Mouse (Mus musculus): ENCODE measurements around the gene Itga1. TPM values are rescaled to one million over a fixed set of nuclear protein-coding genes. Genes with fewer than 3 reads are reported as not detected.

Gene Itga1
- total RNA-seq, 2 experiments from 2014 or later = 29.8 to 39.3 TPM

DNA sequence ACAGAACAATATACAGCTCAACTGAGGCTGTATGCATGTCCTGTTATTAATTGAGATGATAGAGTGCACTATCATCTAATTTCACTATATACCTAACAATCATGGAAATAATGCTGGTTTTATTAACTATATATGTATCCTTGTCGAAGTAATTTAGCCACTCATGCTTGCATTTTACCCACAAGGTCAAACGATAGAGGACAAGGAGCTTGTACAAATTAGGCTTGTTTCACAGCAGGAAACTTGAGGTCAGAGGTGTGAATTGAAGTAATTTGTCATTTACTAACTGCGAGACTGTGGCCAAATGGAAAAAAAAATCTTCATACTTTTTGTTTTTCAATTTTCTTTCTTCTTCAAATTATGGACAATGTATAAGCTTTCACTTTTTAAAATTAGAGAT lies 3.5 kb downstream of the Itga1 start:
- no peak for DNase-seq

DNA sequence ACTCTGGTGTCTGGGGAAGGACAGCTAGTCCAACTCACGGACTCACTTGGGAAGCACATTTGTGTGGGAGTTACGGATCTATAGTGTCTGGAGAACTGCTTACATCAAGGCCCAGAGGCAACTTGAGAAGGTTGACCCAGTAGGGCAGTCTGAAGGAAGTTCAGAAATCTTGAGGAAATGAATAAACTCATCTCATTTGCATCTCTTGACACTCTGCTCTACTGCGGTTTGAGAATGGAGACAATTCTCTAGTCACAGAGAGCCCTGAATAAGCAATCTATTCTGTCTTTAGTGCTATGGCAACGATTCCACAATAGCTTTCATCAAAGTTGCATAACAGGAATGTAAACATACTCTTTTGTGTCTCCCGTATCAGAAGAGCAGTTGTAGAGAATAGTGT lies 4.8 kb downstream of the Itga1 start:
- DNase-seq = no peak

DNA sequence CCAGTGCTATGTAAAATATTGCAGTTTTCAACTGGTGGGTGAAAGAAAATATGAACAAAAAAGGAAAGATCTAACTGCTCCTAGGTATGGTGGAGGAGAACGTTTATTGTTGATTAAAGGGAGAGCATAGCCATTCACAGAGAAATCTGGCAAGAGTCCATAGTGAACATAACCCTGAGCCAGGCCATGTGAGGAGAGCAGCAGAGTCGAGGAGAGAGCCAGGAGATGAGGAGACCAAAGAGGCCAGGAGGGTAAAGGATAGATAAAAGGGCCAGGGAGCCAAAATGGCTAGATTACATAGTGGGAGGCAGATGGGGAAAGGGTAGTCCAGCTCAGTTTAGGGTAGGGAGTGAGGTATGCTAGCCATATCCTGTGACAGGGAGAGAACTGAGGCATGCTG lies 5.5 kb downstream of the Itga1 start:
- DNase-seq = no peak

DNA sequence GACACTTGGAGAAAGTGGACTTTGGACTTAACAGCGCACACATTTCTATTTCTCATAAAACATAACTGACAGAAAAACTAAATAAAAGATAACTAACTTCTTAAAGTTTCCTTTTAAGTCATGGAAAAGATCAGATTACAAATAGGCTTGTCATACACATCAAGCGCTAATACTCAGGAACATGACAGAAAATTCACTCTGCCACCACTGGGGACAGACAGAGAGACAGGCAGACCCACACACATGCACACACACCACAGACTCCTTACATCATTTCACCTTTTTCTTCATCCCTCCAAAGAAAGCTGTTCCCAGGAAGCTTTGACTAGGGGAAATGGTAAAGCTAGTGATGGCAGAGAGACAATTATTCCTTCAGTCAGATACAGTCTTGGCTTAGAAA lies 6.4 kb downstream of the Itga1 start:
- DNase-seq = no peak

DNA sequence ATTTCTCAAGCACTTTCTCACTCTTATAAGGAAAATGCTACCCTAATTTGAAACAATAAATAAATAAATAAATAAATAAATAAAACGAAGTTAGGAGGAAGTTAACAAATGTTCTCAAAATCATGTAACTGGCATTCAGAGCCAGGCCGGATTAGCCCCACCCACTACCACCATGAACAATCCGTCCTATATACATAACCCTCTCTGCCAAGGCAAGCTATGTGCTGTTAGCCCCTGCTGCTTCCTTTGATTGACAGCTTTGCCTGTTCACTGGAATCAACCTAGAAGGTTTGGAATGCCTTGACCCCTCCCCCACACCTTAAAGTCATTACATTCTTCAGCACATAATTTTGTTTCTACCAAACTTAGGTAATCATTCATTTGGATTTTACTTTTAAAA lies 10.3 kb downstream of the Itga1 start:
- DNase-seq = no peak

DNA sequence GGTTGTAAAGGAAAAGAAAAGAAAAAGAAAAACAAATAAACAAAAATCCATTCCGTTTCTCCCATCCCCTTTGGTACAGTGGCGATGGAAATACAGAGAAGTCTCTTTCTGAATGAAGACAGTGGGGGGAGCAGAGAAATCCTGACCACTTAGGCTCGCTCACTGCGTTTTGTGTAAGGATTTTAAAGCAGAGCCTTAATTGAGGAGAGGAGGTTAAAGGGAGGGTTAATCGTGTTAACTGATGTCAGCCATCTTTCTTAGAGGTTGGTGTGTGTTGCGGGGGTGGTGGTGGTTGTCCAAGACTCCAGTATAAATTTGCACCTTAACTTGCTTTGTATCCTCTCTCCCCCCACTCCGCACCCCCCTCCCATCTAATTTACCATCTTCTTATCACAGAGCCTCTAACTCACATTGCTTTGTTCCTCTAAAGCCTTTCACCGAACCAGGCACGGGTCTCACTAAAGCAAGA lies 10.8 kb downstream of the Itga1 start:
- no peak for DNase-seq

DNA sequence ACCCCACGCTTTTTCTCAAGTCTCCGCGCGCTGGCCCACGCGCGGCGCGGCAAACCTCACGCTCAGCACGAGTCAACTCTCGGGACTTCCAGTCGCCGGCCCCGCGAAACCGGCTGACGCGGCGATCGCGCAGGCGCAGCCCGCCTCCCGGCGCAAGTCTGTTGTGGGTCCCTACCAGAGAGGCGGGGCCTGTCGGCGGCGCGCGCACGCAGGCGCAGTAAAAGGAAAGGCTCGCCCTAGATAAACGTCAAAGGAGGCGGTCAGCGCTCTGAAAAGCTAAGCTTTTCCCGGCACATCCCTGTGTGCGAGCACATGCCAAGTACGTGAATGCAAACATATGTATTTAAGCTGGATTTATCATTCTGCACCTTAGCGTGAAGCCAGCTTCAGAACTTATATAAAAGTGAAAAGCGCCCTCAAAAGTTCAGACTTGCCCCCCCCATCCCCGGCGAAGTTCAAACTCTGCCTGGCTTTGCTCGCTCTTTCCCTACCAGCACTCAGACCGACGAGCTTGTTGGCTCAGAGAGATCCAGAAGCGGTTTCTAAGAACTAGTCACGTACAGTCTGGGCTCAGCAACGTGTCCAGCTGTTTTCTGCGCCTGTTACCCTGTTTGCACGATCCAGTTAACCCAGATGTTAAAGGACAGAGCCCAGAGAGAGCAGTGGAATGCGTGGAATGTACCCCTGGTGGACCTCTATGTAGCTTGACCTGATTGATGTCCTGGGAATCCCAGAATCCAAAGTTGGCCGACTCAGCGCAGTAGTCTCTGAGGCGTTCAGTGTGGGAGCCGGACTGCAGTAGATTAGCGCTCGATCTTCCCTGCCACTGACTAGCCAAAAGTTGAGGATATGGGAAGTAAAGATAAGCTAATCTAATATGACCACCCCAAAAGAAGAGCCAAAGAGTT lies 11.4 kb downstream of the Itga1 start, which contains the start of gene Pelo:
Pelo (minus strand) TSS at position 118 of the 908 bp plus-strand sequence.
- DNase-seq = peak; percentile 96

DNA sequence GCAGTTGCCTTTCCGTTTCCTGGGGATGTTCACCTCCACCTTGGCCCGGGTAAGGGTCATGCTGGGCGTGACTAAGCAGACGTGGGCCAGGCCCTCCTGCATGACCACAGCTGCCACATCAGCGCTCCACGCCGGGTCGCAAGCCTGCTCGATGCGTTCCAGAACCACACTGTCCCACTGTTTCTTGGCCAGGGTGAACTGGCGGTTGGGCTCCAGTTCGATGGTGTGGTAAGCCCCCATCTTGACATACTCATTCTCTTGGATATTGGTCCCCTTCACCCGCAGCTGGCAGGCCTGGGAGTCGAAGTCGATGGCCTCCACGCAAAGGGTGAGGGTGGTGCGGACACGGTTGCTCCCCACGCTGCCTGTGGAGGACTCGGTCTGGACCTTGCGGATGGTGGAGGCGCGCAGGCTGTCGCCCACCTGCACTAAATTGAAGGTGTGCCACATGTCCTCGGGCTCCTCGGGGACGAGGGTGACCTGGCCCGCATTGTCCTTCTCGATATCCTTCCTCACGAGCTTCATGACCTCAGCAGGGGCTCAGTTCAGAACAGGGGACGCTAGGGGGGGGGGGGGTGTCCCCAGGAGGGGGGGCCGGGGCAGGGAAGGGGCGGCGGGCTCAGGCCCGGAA lies 12.3 kb downstream of the Itga1 start:
- DNase-seq = peak; percentile 39

DNA sequence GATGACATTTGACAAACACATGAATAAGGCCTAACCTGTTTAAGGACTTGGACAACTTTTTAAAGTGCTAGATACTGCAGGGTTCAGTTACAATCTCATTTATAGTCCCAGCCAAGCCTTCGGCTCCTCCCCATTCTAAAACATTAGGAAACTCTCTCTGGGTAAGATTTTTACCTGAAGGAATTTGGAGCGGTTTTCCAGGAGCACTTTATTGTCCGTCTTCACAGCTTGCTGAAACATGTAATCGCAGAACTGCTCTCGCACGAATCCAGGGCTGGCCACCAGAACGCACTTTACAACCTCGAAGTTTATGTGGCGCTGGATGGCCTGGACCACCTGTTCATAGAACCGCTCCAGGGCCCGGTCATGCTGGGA lies 12.8 kb downstream of the Itga1 start:
- no peak for DNase-seq

DNA sequence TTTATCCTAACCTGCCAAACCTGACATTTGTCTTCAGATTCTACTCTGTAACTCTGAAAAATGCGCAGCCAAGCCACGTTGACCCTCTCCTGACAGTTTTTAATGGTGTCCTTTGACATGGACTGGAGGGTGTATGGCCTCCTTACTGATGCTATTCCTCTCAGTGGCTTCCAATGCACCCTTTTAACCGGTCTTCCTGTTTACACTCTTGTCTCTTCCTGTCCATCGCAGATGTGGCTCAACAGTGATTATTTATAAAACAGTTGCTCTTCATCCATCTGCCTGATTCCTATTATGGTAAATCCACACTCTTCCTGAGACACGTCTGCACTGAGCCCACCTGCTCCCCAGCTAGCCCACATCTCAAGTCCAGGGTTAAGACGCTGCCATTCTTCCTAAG lies 15.8 kb downstream of the Itga1 start:
- no peak for DNase-seq

DNA sequence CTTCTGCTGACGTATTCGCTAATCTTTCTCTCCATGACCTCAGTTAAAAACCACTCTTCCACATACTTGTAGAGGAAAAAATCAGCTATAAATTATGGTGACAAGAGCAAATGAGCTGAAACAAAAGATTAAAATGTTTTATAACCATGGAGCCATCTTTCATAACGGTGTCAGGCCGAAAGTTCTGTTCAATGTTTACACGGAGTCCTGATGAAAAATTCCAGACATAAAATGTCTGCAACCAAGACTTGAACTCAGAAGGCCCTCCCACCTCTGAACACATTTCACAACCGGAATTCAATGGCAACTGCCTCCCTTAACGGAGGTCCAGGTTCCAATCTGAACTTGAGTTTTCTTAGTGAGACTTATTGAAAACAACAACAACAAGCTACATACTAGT lies 19.4 kb downstream of the Itga1 start:
- no peak for DNase-seq

DNA sequence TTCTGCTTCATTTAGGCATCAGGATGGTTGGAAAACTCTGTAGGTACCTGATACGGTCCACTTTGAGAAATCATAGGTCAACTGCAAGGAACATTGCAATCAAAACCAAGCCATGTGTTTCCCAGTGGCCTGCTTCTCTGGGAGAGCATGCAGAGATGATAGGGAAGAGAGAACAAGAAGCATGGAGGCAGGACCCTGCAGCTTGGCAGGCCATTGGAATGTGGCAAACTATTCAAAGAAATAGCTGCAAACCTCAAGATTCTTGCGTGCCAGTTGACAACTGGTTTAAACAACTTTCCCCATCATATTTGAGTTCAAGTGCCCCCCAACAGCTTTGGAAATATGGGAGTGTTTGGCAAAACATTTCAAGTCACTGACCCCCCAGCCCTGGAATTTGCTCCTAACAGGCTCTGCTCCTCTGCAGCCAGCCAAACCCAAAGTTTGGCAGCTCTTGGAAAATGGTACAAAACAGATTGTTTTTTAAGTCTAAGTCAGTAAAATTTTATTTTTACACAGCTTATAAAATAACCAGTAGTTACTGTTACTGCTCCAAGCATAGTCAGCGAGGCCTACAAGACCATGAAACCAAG lies 21.7 kb downstream of the Itga1 start:
- DNase-seq = no peak

DNA sequence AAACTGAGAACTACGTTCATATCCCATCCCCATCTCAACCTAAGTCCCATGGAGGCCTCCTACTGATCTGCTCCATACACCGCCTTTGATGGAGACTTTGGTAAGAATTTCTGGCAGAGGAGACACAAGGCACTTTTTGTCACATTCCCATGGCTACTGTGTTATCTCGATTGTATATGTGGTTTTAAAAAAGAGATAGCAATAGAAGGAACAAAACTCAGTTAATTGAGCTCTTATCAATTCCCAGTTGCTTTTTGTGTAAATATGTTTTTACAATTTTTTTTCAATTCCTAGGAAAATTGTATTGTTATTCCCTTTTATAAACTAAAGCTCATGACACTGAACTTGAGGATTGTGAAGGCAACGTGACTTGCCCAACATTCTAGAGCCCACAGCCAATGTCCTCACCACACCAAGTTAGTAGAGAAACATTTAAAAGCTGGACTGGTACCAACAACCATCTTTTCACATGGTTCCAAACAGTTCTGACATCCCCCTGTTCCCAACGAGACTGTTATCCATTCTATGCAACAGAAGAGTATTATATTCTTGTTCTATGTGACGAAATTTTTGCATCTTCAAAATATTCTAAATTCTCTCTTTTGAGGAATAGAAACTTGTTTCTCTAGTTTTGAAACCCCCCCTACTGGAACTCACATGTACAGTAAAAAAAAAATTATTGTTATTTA lies 22.6 kb downstream of the Itga1 start:
- no peak for DNase-seq

DNA sequence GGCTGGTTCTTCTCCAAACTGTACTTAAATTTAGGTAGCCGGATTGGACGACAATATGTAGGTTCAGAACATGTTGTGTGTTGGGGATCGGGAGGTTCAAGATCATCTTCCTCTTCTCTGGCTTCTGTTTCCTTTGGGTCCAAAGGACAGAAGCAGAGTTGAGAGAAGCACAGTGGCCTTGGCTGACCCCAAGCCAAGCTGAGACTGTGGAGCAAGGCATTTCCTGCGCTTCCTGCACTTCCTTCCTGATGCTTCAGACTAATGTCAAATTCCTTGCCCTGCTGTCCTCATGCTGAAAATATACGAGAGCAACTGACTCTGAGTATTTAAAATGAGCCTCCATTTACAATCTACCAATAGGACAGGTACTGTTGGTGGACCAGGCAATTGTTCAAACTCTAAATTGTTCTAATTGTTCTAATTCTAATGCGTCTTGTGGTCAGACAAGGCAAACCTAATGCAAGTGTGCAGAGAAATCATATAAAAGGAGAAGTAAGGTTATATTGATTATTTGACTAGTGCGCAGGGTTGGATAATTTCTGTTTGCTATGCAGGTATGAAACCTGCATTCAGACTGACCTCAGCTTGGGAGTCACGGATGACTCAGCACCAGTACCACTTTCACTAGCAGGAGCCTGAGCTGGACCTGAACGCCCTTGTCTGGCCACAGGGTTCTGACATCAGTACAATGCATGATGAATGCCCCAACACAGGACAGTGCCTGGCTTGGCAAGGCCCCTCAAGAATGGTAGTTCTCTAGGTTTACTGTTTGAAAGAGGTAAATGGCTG lies 24.2 kb downstream of the Itga1 start:
- no peak for DNase-seq

DNA sequence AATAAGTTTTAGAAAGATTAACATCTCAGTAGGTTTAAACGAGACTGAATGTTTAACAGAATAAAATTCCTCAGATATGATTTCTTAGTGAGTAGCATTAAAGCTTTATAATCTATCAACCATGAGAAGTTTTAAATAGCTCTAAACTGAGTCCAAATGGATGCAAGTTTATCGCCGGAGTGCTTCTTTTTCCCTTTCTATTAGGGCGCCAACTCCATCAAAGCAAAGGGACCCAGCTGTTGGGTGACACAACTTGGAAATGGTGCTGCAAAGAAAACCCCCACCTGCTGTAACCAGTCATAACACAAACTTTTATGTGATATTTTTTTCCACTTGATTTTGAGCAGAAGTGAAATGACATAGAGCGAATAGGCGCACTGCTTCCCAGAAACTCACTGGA lies 29.4 kb downstream of the Itga1 start:
- DNase-seq = no peak

DNA sequence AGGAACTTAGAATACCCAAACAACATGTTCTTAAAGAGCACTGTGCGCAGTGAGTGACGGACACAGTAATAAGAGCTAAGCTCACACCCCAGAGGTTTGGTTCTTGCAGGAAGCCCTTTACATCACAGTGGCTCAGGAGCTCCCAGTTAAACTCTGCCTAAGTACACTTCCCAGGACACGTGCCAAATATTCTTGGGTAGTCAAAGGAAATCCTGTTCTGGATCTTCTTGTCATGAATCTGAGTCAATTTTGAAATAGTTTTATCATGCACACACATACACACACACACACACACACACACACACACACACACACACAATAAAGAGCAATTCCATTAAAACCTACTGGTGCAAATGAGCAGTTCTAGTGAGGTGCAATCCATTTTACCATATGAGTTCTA lies 30.3 kb downstream of the Itga1 start:
- no peak for DNase-seq

DNA sequence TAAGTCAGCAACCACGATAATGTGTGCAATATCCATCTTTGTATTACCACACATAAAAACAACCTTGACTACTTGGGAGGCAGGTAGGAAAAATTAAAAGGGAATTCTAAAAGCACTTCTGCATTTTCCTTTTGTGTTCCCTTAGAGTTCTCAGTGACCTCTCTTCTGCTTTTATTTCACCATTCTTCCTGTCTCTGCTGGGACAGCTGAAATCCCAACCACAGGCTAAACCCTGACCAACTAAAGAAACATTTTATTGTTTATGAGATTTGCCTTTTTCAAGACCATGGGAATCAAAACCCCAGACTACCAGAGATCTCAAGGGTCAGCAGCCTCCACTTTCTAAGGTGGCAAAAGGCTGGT lies 33.8 kb downstream of the Itga1 start:
- no peak for DNase-seq

DNA sequence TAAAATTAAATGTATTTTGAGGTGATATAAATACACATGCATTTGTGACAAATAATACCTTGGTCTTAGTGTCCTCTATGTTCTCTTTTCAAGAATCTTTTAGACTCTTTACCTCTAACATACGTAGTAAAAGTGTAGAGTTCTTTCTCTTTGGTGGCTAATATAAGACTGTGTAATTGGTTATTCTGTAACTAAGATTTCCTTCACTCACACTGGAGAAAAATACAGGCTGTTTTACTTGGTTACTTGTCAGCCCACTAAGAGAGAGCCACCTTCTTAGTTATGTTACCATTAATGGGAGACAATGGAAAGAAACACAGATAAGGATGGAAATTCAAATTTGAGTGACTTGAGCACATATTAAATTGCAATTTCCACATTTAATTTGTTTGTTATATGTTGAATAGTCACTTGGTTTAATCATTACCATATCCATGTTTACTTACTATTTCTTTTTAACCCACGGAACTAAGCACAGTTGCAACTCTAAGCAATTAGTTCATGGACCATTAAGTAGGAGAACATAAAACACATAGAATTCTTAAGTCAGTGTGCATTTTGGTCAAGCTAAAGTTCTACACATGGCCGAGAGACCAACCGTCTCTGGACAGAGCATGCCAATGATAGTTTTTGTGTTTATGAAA lies 34.3 kb downstream of the Itga1 start:
- DNase-seq = no peak

DNA sequence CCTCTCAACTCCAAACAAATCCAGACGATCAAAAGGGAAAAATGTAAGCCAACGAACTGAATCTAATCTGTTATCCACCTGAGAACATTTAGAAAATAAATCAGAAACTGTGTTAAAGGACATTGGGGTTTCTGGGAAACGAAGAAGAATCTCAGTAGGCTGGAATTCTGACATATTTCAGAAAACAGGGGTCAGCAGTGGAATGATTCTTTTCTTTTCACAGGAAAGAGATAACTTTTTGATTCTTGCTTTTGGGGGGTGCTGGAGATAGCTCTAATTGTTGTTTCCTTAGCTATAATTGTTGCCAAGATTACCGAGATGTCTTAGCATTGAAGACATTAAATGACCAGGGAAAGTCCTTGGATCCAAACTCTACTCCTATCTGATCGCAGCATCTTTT lies 44.2 kb downstream of the Itga1 start:
- DNase-seq = no peak

DNA sequence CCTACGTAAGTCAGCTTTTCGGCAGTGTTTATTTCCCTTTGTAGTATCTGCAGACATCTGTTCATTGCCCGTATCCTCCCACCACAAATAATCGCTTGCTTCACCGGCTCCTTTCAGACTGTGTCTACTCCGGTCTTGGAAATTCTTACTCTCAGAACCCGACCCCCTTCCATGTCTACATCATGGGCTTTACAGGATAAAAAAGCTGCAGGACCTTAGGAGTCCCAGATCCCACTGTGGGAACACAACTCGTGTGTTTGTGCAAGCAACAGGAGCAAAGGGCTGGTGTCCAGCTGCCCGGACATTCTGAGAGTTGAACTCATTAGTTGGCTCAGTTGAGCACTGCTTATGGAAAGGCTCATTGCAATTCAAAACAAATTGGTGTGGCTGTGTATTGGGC lies 47.0 kb downstream of the Itga1 start:
- DNase-seq = no peak

DNA sequence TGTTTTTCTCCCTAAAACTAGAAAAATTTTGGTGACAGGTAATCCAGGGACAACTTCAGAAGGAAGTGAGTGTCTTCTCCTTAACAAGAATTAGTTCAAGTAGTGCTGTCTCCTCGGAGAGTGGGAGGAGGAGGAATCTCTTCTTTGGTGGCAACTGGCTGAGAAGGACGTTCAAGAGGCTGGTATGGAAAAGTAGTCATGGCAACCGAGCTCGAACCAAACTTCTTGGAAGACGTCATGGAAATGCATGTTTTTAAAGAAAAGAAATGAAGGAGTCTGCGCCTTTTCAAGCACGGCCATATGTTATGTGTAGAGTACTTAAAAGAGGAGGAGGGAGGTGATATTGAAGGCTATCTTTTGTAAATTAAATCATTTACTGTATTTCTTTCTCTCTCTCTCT lies 49.2 kb downstream of the Itga1 start:
- DNase-seq = no peak

Data from gastrocnemius, postnatal 10 days (tissue).